ENCODE assay signal across 20 mouse cellular contexts in the genomic region with DNA sequence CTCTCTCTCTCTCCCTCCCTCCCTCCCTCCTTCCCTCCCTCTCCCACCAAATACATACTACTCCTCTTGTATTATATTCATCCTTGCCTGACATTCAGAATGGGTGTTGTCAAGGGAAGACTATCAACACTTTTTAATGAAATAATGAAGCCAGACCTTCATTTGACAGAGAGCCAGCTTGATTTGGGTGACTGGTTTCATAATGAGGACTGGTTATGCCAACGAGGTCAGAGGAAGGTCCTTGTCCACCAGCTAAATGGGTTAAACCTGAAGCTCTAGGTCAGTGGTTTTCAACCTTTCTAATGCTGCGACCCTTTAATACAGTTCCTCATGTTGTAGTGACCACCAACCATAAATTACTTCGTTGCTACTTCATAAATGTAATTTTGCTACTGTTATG. TPM values are rescaled to one million over a fixed set of nuclear protein-coding genes. Genes with fewer than 3 reads are reported as not detected.
"Had no signal": no experiment of that assay in that cellular context is flagged by ENCODE, and none has a peak within 500 bp of the region (broad histone marks: within the 10 kb centered on the region; RNA-seq: fewer than 3 reads in every experiment).

No protein-coding gene starts in this region.

- H3K27me3 ChIP-seq: intestine, embryonic 15.5 days; liver, embryonic 12.5 days; liver, embryonic 15.5 days; lung, embryonic 15.5 days; megakaryocyte, embryonic 14.5 days; neural tube, embryonic 12.5 days; neural tube, embryonic 15.5 days had no signal

- H3K9ac ChIP-seq: intestine, embryonic 15.5 days; liver, embryonic 12.5 days; liver, embryonic 15.5 days; lung, embryonic 15.5 days; neural tube, embryonic 12.5 days; neural tube, embryonic 15.5 days had no signal

- H3K9me3 ChIP-seq: intestine, embryonic 15.5 days; liver, embryonic 12.5 days; liver, embryonic 15.5 days; lung, embryonic 15.5 days; megakaryocyte, embryonic 14.5 days; midbrain, embryonic 10.5 days; neural tube, embryonic 12.5 days; neural tube, embryonic 15.5 days had no signal

- H3K4me2 ChIP-seq: intestine, embryonic 15.5 days; liver, embryonic 12.5 days; liver, embryonic 15.5 days; lung, embryonic 15.5 days; neural tube, embryonic 12.5 days; neural tube, embryonic 15.5 days had no signal

- DNase-seq: kidney, adult 11 months; lung, adult 18-20 months; lung, postnatal 10 days; lung, postnatal 36 days; midbrain, embryonic 14.5 days; right cerebral cortex, adult 18-20 months; right cerebral cortex, postnatal 14 days; right cerebral cortex, postnatal 4 days; thymus, adult 2 months; thymus, postnatal 14 days; thymus, postnatal 4 days had no signal

- H3K27ac ChIP-seq: intestine, embryonic 15.5 days; liver, embryonic 12.5 days; liver, embryonic 15.5 days; neural tube, embryonic 12.5 days had no signal

- H3K36me3 ChIP-seq: intestine, embryonic 15.5 days; liver, embryonic 12.5 days; liver, embryonic 15.5 days; lung, embryonic 15.5 days; midbrain, embryonic 10.5 days; neural tube, embryonic 12.5 days; neural tube, embryonic 15.5 days had no signal

- H3K4me3 ChIP-seq: intestine, embryonic 15.5 days; liver, embryonic 12.5 days; liver, embryonic 15.5 days; lung, embryonic 15.5 days; megakaryocyte, embryonic 14.5 days; midbrain, embryonic 10.5 days; neural tube, embryonic 12.5 days; neural tube, embryonic 15.5 days had no signal

RNA-seq across cellular contexts. Expression of a gene that starts 50.7 kb away (rescaled TPM):
- polyA plus RNA-seq: limb, embryonic 11.5 days; midbrain, embryonic 10.5 days; midbrain, embryonic 14.5 days had no signal
